Mouse (Mus musculus): Measurements from ENCODE around the gene Prdm16. TPM values are rescaled to one million over a fixed set of nuclear protein-coding genes. Genes with fewer than 3 reads are reported as not detected.

Gene Prdm16
- polyA plus RNA-seq, 2 experiments from 2014 or later = 0.41 to 4.1 TPM

Other genes with a start within 250 kb of the Prdm16 start
- not detected for gene Actrt2, start 31.0 kb upstream of the Prdm16 start, polyA plus RNA-seq (2017; shearing (Covaris generic))
- gene Ttc34, start 200.6 kb upstream of the Prdm16 start, polyA plus RNA-seq (2017; shearing (Covaris generic)) = not detected
- gene Mmel1, start 232.7 kb upstream of the Prdm16 start, polyA plus RNA-seq (2017; shearing (Covaris generic)) = not detected